Mouse (Mus musculus): ENCODE measurements at regions not wholly inside any gene's neighbourhood (a gene's known extent, or its start where the extent isn't known, plus 50 kb on each side); places are given as distances from the start of the nearest gene placed in this dataset.

DNA sequence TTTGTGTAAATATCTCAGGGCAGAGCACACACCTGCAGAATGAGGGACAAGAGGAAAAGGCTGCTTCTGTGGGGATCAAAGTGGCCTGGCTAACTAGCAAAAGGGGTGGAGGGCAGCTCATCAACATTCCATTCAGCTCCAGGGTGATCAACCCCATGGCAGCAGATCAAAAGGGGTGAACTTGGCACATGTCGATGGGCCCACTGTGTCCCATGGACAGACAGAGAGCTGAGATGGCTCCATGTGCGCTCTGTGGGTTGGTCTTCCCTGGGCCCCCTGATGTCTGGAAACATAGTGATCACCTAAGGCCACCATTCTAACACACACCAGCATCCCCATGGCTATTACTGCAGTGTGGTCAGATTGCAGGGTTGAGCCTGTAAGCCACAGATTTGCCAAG lies 253.2 kb upstream of the Sox11 start:
- TF ChIP-seq POLR2A (IDR thresholded peaks at IDR 0.05; ENCODE audit: extremely low read depth, insufficient read depth, low read length) (no peak), CTCF (IDR thresholded peaks at IDR 0.05; ENCODE audit: extremely low read depth, insufficient read depth, low read length) (no peak)

All from cortical plate, adult 2 months (tissue).